In genomic region chr4:45604271-45604800, GRCm38 (mm10) we compare ENCODE assay signal across 21 mouse cellular contexts.
"Had no signal": no experiment of that assay in that cellular context is flagged by ENCODE, and none has a peak within 500 bp of the region (broad histone marks: within the 10 kb centered on the region; RNA-seq: fewer than 3 reads in every experiment).

No protein-coding gene starts in this region.

- H3K4me1 ChIP-seq: intestine, embryonic 15.5 days; liver, embryonic 13.5 days; liver, embryonic 15.5 days had no signal

- H3K27me3 ChIP-seq: intestine, embryonic 15.5 days; liver, embryonic 13.5 days had no signal

- H3K4me3 ChIP-seq: gastrocnemius, adult 2 months; heart, embryonic 10.5 days; heart, embryonic 12.5 days; hindbrain, embryonic 10.5 days; hindbrain, embryonic 12.5 days; intestine, embryonic 15.5 days; layer of hippocampus, adult 2 months; limb, embryonic 10.5 days; limb, embryonic 12.5 days; liver, embryonic 13.5 days; liver, embryonic 15.5 days had no signal

- H3K9ac ChIP-seq: heart, embryonic 12.5 days; hindbrain, embryonic 12.5 days; hindbrain, embryonic 14.5 days; intestine, embryonic 15.5 days; limb, embryonic 12.5 days; liver, embryonic 13.5 days; liver, embryonic 15.5 days had no signal

- DNase-seq: gastrocnemius, adult 2 months; gastrocnemius, postnatal 10 days; gastrocnemius, postnatal 25 days; heart, postnatal 10 days; heart, postnatal 4 days; kidney, adult 18-20 months; kidney, adult 8-10 months; kidney, postnatal 10 days; kidney, postnatal 4 days; liver; liver, embryonic 13.5 days had no signal

- H3K27ac ChIP-seq: gastrocnemius, adult 2 months; heart, embryonic 10.5 days; hindbrain, embryonic 10.5 days; hindbrain, embryonic 12.5 days; hindbrain, embryonic 14.5 days; intestine, embryonic 15.5 days; layer of hippocampus, adult 2 months; limb, embryonic 10.5 days; limb, embryonic 12.5 days; liver, embryonic 13.5 days; liver, embryonic 15.5 days had no signal

- H3K36me3 ChIP-seq: heart, embryonic 10.5 days; heart, embryonic 12.5 days; hindbrain, embryonic 10.5 days; hindbrain, embryonic 12.5 days; intestine, embryonic 15.5 days; limb, embryonic 10.5 days; limb, embryonic 12.5 days; liver, embryonic 13.5 days; liver, embryonic 15.5 days had no signal
